Mouse (Mus musculus) myocyte (in vitro differentiated cells): ENCODE results near the gene Hoxd8.

Experiments used
- CEBPB ChIP-seq: IDR thresholded peaks from 2 replicates; pipeline ENCODE4 v1.6.1; 2011; ENCODE audit warnings: mild to moderate bottlenecking, moderate library complexity; ENCODE audit not compliant: poor library complexity, insufficient read depth, severe bottlenecking
- MAX ChIP-seq: IDR thresholded peaks from one replicate; pipeline ENCODE4 v1.6.1; 2011; ENCODE audit warnings: low read depth, mild to moderate bottlenecking, control low read depth
- MYOD1 ChIP-seq, 3 experiments: IDR thresholded peaks; one replicate each; pipeline ENCODE4 v1.6.1; 2011; ENCODE audit warnings: control low read depth in 2 of 3, low read depth in 2 of 3, mild to moderate bottlenecking in 2 of 3, moderate library complexity in 1 of 3; ENCODE audit not compliant: insufficient read length in 2 of 3, control insufficient read depth in 1 of 3
- MYOG ChIP-seq, 3 experiments: IDR thresholded peaks; one replicate each; pipeline ENCODE4 v1.6.1; 2011; ENCODE audit warnings: control low read depth in 2 of 3, low read depth in 2 of 3, mild to moderate bottlenecking in 2 of 3; ENCODE audit not compliant: insufficient read length in 2 of 3, control insufficient read depth in 1 of 3, insufficient read depth in 1 of 3
- POLR2A ChIP-seq: IDR thresholded peaks from one replicate; pipeline ENCODE4 v1.6.1; 2011; ENCODE audit warnings: low read depth, mild to moderate bottlenecking, control low read depth, moderate library complexity; ENCODE audit not compliant: insufficient read length
- POLR2AphosphoS2 ChIP-seq: IDR thresholded peaks from one replicate; pipeline ENCODE4 v1.6.1; 2011; ENCODE audit warnings: low read depth, control low read depth; ENCODE audit not compliant: insufficient read length
- REST ChIP-seq: IDR thresholded peaks from one replicate; pipeline ENCODE4 v1.6.1; 2011; ENCODE audit warnings: mild to moderate bottlenecking, control low read depth, moderate library complexity; ENCODE audit not compliant: insufficient read depth, insufficient read length
- SRF ChIP-seq: IDR thresholded peaks from one replicate; pipeline ENCODE4 v1.6.1; 2011; ENCODE audit warnings: low read depth; ENCODE audit not compliant: control insufficient read depth, insufficient read length
- TCF12 ChIP-seq: IDR thresholded peaks from one replicate; pipeline ENCODE4 v1.6.1; 2011; ENCODE audit warnings: mild to moderate bottlenecking, control low read depth; ENCODE audit not compliant: poor library complexity, insufficient read depth, severe bottlenecking
- TCF3 ChIP-seq: IDR thresholded peaks from one replicate; pipeline ENCODE4 v1.6.1; 2011; ENCODE audit warnings: low read depth, control low read depth; ENCODE audit not compliant: insufficient read length
- USF1 ChIP-seq: IDR thresholded peaks from one replicate; pipeline ENCODE4 v1.6.1; 2011; ENCODE audit warnings: low read depth, mild to moderate bottlenecking, control low read depth, moderate library complexity

- TF ChIP-seq CEBPB: no peak
- TF ChIP-seq USF1: no peak
- no peak for TF ChIP-seq POLR2A
- no peak for TF ChIP-seq SRF
- TF ChIP-seq MYOG (IDR thresholded peaks at IDR 0.05; ENCODE audit: control insufficient read depth in 1 of 3, insufficient read depth in 1 of 3, insufficient read length in 2 of 3, low read depth in 2 of 3): no peak
- TF ChIP-seq TCF12: no peak
- no peak for TF ChIP-seq MYOD1 (IDR thresholded peaks at IDR 0.05; ENCODE audit: control insufficient read depth in 1 of 3, insufficient read length in 2 of 3, low read depth in 2 of 3)
- TF ChIP-seq MAX: no peak
- TF ChIP-seq POLR2AphosphoS2: no peak
- TF ChIP-seq TCF3: no peak
- TF ChIP-seq REST: no peak
These were observed 30.8 kb downstream of the Hoxd8 start for GRCm38 (mm10) chr2:74734996-74735811.
